ENCODE assay signal across 10 mouse cellular contexts in genomic region chr12:102885735-102886134, GRCm38 (mm10). TPM values are rescaled to one million over a fixed set of nuclear protein-coding genes. Genes with fewer than 3 reads are reported as not detected.
DNase-seq lines count a peak whose midpoint lies in the region; TF ChIP-seq lines count a peak whose summit lies in the region.
"Had no signal": no experiment of that assay in that cellular context is flagged by ENCODE, and none has a peak within 500 bp of the region (broad histone marks: within the 10 kb centered on the region; RNA-seq: fewer than 3 reads in every experiment).

No protein-coding gene starts in this region.

- no peaks in the 10 kb centered on the region for H3K27me3 ChIP-seq in small intestine, adult 2 months (ENCODE audit: control insufficient read depth, insufficient read depth, low read length)

- peak; percentile 7 for DNase-seq in gastrocnemius, postnatal 10 days
- DNase-seq in gastrocnemius, postnatal 25 days: no peak
- peak; percentile 38 for DNase-seq in 3T3-L1 (ENCODE audit: low read depth, low spot score)
- peak; percentile 30 to 53 for DNase-seq in frontal cortex, postnatal 10 days (ENCODE audit: low spot score in 2 of 2)
- DNase-seq in left cerebral cortex, postnatal 36 days (ENCODE audit: low spot score in 2 of 2): peak; percentile 42 to 45
- DNase-seq in natural killer cell, adult 2 months (ENCODE audit: low spot score in 2 of 2): no peak

- 28% methylated on average over 5 of the region's 5 CpGs for WGBS in bone marrow, adult 2 months
- WGBS in small intestine, adult 2 months: 25% methylated on average over 5 of the region's 5 CpGs

- TF ChIP-seq POLR2A in bone marrow, adult 2 months (IDR thresholded peaks at IDR 0.05; ENCODE audit: borderline replicate concordance, control insufficient read depth, low read depth, low read length): no peak
- TF ChIP-seq POLR2A in small intestine, adult 2 months (IDR thresholded peaks at IDR 0.05; ENCODE audit: low read depth, low read length): no peak

- no peaks in the 10 kb centered on the region for H3K4me1 ChIP-seq in bone marrow, adult 2 months (ENCODE audit: control insufficient read depth, insufficient read depth, low read length)
- H3K4me1 ChIP-seq in small intestine, adult 2 months (ENCODE audit: control insufficient read depth, insufficient read depth, insufficient read length, low read length): no peaks in the 10 kb centered on the region

- peak; percentile 32; the same call in 1 of the 2 replicates for TF ChIP-seq CTCF in bone marrow, adult 2 months (IDR thresholded peaks at IDR 0.05; ENCODE audit: control insufficient read depth, insufficient read depth, low read length)
- peak; percentile 54; the same call in 1 of the 2 replicates for TF ChIP-seq CTCF in small intestine, adult 2 months (IDR thresholded peaks at IDR 0.05; ENCODE audit: extremely low read depth, insufficient read length, insufficient replicate concordance, low read depth, low read length)

- no peaks in the 10 kb centered on the region for H3K36me3 ChIP-seq in small intestine, adult 2 months (ENCODE audit: control insufficient read depth, insufficient read depth, low read length)

- H3K27ac ChIP-seq in bone marrow, adult 2 months (ENCODE audit: control insufficient read depth, insufficient read depth, low read depth, low read length, poor library complexity): no peak overlapping the region
- H3K27ac ChIP-seq in small intestine, adult 2 months (ENCODE audit: insufficient read depth, low read depth, low read length): no peak overlapping the region

- intact Hi-C loops in left cerebral cortex, postnatal 36 days (cut with DNase I): loop anchor here (2.0 kb wide), 1 partner anchor 179 kb away; no protein-coding TSS in a partner anchor

- no peak overlapping the region for H3K4me3 ChIP-seq in bone marrow, adult 2 months (replicated peaks; ENCODE audit: control insufficient read depth, low read depth, low read length)
- H3K4me3 ChIP-seq in small intestine, adult 2 months (ENCODE audit: low read depth, low read length): no peak overlapping the region

RNA-seq across cellular contexts. Expression of gene Btbd7, which starts 7.5 kb away (rescaled TPM):
- 10 to 100 TPM; 18.6 to 25.3 TPM for total RNA-seq in gastrocnemius, postnatal 10 days (2021)
- total RNA-seq in gastrocnemius, postnatal 25 days (2021): 10 to 100 TPM; 14.8 to 15.5 TPM
- polyA plus RNA-seq in bone marrow, adult 2 months (2011; ENCODE audit: insufficient read depth, insufficient read length, low replicate concordance, missing spikeins): 6.8 and 8.0 TPM in 2 replicates
- total RNA-seq in left cerebral cortex, postnatal 36 days (2021): 10 to 100 TPM; 15.1 to 21.3 TPM
- 5.5 and 11.5 TPM in 2 replicates for polyA plus RNA-seq in small intestine, adult 2 months (2012; rRNA removed)

RNA-seq across cellular contexts. Expression of gene Cox8c, which starts 13.4 kb away (rescaled TPM):
- total RNA-seq in gastrocnemius, postnatal 10 days (2021): not detected
- not detected for total RNA-seq in gastrocnemius, postnatal 25 days (2021)
- not detected in 2 replicates for polyA plus RNA-seq in bone marrow, adult 2 months (2011; ENCODE audit: insufficient read depth, insufficient read length, low replicate concordance, missing spikeins)
- total RNA-seq in left cerebral cortex, postnatal 36 days (2021): not detected
- polyA plus RNA-seq in small intestine, adult 2 months (2012; rRNA removed): not detected in 2 replicates
- total RNA-seq: layer of hippocampus, adult 18-20 months had no signal
- polyA plus RNA-seq: stomach, embryonic 16.5 days had no signal

Comparison
In these comparisons a context has a peak if more than half of its experiments do, and no peak if none do; other contexts are left out.
1. DNase-seq: peak in gastrocnemius, postnatal 10 days (single experiment), 3T3-L1 (single experiment), frontal cortex, postnatal 10 days (2 of 2) and left cerebral cortex, postnatal 36 days (2 of 2); none in gastrocnemius, postnatal 25 days (single experiment) and natural killer cell, adult 2 months (0 of 2).